Mouse (Mus musculus) kidney, postnatal 0 days (tissue): ENCODE measurements around the gene Actl11. TPM values are rescaled to one million over a fixed set of nuclear protein-coding genes. Genes with fewer than 3 reads are reported as not detected.

Experiments used
- ATAC-seq: fragments of 200-750 bp; cut with Nextera tagmentation; replicated peaks from 2 replicates; pipeline ENCODE4 v1.8.0; 2017; ENCODE audit warnings: low read depth, moderate number of reproducible peaks, moderate TSS enrichment, moderate library complexity; ENCODE audit not compliant: low FRiP score
- DNase-seq: peaks from one replicate; pipeline ENCODE4 v3.0.0-alpha.2; 2016; ENCODE audit warnings: low spot score
- H3K27ac ChIP-seq: fragments of 300-500 bp; sonication (generic); 2 replicates; pipeline ENCODE4 v1.5.1; 2014; ENCODE audit warnings: mild to moderate bottlenecking
- H3K27me3 ChIP-seq: fragments of 300-500 bp; sonication (generic); 2 replicates; pipeline ENCODE4 v1.6.1; 2014; ENCODE audit warnings: low read length, mixed read lengths; ENCODE audit not compliant: insufficient read depth
- H3K36me3 ChIP-seq: fragments of 300-500 bp; sonication (generic); 2 replicates; pipeline ENCODE4 v1.6.1; 2014; ENCODE audit warnings: low read length, mixed read lengths; ENCODE audit not compliant: insufficient read depth
- H3K4me1 ChIP-seq: fragments of 300-500 bp; sonication (generic); replicated peaks from 2 replicates; pipeline ENCODE4 v1.6.1; 2014; ENCODE audit warnings: antibody characterized with exemption, low read length, mixed read lengths; ENCODE audit not compliant: insufficient read depth
- H3K4me2 ChIP-seq: fragments of 300-500 bp; sonication (generic); 2 replicates; pipeline ENCODE4 v1.6.1; 2014; ENCODE audit warnings: mild to moderate bottlenecking, low read length, moderate library complexity, mixed read lengths
- H3K4me3 ChIP-seq: fragments of 300-500 bp; sonication (generic); replicated peaks from 2 replicates; pipeline ENCODE4 v1.5.1; 2014; ENCODE audit warnings: low read depth, low read length
- H3K9ac ChIP-seq: fragments of 300-500 bp; sonication (generic); 2 replicates; pipeline ENCODE4 v1.6.1; 2014; ENCODE audit warnings: low read depth, low read length
- H3K9me3 ChIP-seq: fragments of 300-500 bp; sonication (generic); replicated peaks from 2 replicates; pipeline ENCODE4 v1.6.1; 2016; ENCODE audit warnings: low read length, inconsistent platforms, mixed read lengths
- CTCF ChIP-seq: IDR thresholded peaks from 2 replicates; pipeline ENCODE4 v1.5.1; 2016; ENCODE audit warnings: antibody characterized with exemption, low read depth, mild to moderate bottlenecking, moderate library complexity
- WGBS: fragments of 180-500 bp; shearing (Covaris S2); extraction: QIAGEN DNeasy Blood & Tissue Kit; methylation state at CpG from one replicate; pipeline ENCODE4 v1.1.7; 2014; 5-methylcytosine and 5-hydroxymethylcytosine counted together
- polyA plus RNA-seq: library from polyadenylated mRNA; unstranded; fragments of >200 nt; fragmentation: Nextera tagmentation; extraction: Ambion mirVana; gene quantifications from 2 replicates; pipeline ENCODE4 v1.2.1, GENCODE M21; 2015

Gene Actl11
- polyA plus RNA-seq, 1 experiment from 2014 or later, result not detected

DNA sequence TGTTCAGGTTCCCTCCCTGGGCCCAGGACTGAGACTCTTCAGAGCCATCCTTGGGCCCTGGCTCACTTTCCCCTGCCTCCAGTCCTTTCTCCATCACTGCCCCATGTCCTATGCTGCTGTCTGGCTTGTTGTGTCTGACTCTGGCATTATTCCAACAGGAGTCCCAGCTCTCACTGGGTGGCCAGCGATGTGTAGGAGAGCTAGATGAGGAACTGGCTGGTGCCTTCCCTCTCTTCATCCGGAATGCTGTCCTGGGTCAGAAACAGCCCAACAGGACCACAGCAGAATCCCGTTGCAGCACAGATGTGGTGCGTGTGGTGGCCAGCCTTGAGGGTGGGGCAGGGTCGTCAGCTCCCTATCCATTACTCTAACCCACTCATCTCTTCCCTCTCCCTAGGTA is 42.0 kb downstream of the Actl11 start:
- Histone ChIP-seq H3K27ac (no peak overlapping the region), H3K4me2 (no peak overlapping the region), H3K4me3 (no peak overlapping the region), H3K9ac (no peak overlapping the region), H3K27me3 (no peaks in the 10 kb centered on the region), H3K9me3 (no peaks in the 10 kb centered on the region), H3K36me3 (no peaks in the 10 kb centered on the region), H3K4me1 (no peaks in the 10 kb centered on the region)
- ATAC-seq, result no peak
- 81% methylated on average over 5 of the region's 5 CpGs for WGBS
- DNase-seq, result no peak
- TF ChIP-seq CTCF, result no peak

- DNase-seq, result no peak
- Histone ChIP-seq H3K9ac (no peak overlapping the region), H3K4me3 (no peak overlapping the region), H3K36me3 (no peaks in the 10 kb centered on the region), H3K4me1 (no peaks in the 10 kb centered on the region), H3K27me3 (no peaks in the 10 kb centered on the region), H3K27ac (no peak overlapping the region), H3K4me2 (no peak overlapping the region), H3K9me3 (no peaks in the 10 kb centered on the region)
- no peak for TF ChIP-seq CTCF
- ATAC-seq, result no peak
- 60% methylated on average over 8 of the region's 8 CpGs for WGBS
Observed at GRCm38 (mm10) chr9:107971690-107972541, 43.6 kb downstream of the Actl11 start.

GRCm38 (mm10) chr9:107974491-107975171 is 46.4 kb downstream of the Actl11 start:
- H3K36me3 ChIP-seq, result no peaks in the 10 kb centered on the region
- whole genome bisulfite sequencing, result 73% methylated on average over 10 of the region's 10 CpGs
- H3K27me3 ChIP-seq, result no peaks in the 10 kb centered on the region
- H3K4me2 ChIP-seq, result no peak overlapping the region
- H3K4me3 ChIP-seq, result no peak overlapping the region
- no peaks in the 10 kb centered on the region for H3K4me1 ChIP-seq
- TF ChIP-seq CTCF, result no peak
- no peak overlapping the region for H3K9ac ChIP-seq
- ATAC-seq (no peak), DNase-seq (no peak)
- H3K9me3 ChIP-seq, result no peaks in the 10 kb centered on the region
- peak overlapping the region; percentile 89 for H3K27ac ChIP-seq

- Histone ChIP-seq H3K4me1 (no peaks in the 10 kb centered on the region), H3K9ac (peak within 1 kb of the TSS; percentile 40; the same call in 1 of the 2 replicates), H3K4me2 (peak within 1 kb of the TSS; percentile 54), H3K27me3 (no peaks in the 10 kb centered on the region), H3K27ac (peak within 1 kb of the TSS; percentile 89), H3K36me3 (no peaks in the 10 kb centered on the region), H3K9me3 (no peaks in the 10 kb centered on the region), H3K4me3 (peak within 1 kb of the TSS; percentile 17)
- ATAC-seq (peak; percentile 48; the same call in 1 of the 2 replicates), DNase-seq (peak; percentile 79)
- TF ChIP-seq CTCF, result no peak
- 61% methylated on average over 12 of the region's 12 CpGs for WGBS
Observed at GRCm38 (mm10) chr9:107975399-107976386, 47.4 kb downstream of the Actl11 start, which contains the start of gene Uba7. TSS of gene Uba7 (plus strand) at chr9:107975505.

DNA sequence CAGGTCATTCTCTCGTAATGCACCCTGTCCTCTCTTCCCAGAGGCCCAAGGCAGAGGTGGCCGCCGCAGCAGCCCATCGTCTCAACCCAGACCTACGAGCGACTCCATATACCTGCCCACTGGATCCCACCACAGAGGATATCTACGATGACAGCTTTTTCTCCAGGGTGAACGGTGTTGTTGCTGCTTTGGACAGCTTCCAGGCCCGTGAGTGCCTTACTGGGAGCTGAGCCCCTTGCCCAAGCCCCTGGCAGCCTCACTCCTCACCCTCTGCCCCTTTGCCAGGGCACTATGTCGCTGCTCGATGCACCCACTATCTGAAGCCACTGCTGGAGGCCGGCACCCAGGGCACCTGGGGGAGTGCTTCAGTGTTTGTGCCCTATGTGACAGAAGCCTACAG is 50.5 kb downstream of the Actl11 start:
- no peaks in the 10 kb centered on the region for H3K9me3 ChIP-seq
- H3K4me2 ChIP-seq, result no peak overlapping the region
- ATAC-seq (no peak), DNase-seq (no peak)
- 85% methylated on average over 12 of the region's 12 CpGs for WGBS
- no peaks in the 10 kb centered on the region for H3K27me3 ChIP-seq
- no peak overlapping the region for H3K27ac ChIP-seq
- no peaks in the 10 kb centered on the region for H3K36me3 ChIP-seq
- H3K4me3 ChIP-seq, result no peak overlapping the region
- no peak overlapping the region for H3K9ac ChIP-seq
- no peak for TF ChIP-seq CTCF
- peaks cover 15% of the 10 kb centered on the region for H3K4me1 ChIP-seq

Other genes starting within 250 kb of the Actl11 start
- 0.89 and 1.2 TPM in 2 replicates for gene Gnat1, start 248.8 kb upstream of the Actl11 start, polyA plus RNA-seq
- 16.2 and 17.3 TPM in 2 replicates for gene Sema3f, start 218.0 kb upstream of the Actl11 start, polyA plus RNA-seq
- gene Rbm5, start 157.5 kb upstream of the Actl11 start, polyA plus RNA-seq, result 108 and 113 TPM in 2 replicates
- 40.2 and 46.8 TPM in 2 replicates for gene Rbm6, start 55.2 kb upstream of the Actl11 start, polyA plus RNA-seq
- gene Mon1a, start 40.3 kb upstream of the Actl11 start, polyA plus RNA-seq, result 11.1 and 12.7 TPM in 2 replicates
- gene Mst1r, start 21.6 kb upstream of the Actl11 start, polyA plus RNA-seq, result 1.1 and 1.4 TPM in 2 replicates
- 0.95 and 1.3 TPM in 2 replicates for gene Camkv, start 7.2 kb downstream of the Actl11 start, polyA plus RNA-seq
- gene Traip, start 21.7 kb downstream of the Actl11 start, polyA plus RNA-seq, result 10.0 and 10.2 TPM in 2 replicates
- 33.2 and 41.6 TPM in 2 replicates for gene Uba7, start 47.0 kb downstream of the Actl11 start, polyA plus RNA-seq
- gene Gm20661, start 54.6 kb downstream of the Actl11 start, polyA plus RNA-seq, result 1.3 and 2.0 TPM in 2 replicates
- 63.8 and 66.8 TPM in 2 replicates for gene Inka1, start 57.4 kb downstream of the Actl11 start, polyA plus RNA-seq
- gene Cdhr4, start 64.0 kb downstream of the Actl11 start, polyA plus RNA-seq, result 2.9 and 4.0 TPM in 2 replicates
- gene Gm20662, start 67.9 kb downstream of the Actl11 start, polyA plus RNA-seq, result 0.25 and 0.27 TPM in 2 replicates
- 45.7 and 46.9 TPM in 2 replicates for gene Ip6k1, start 74.0 kb downstream of the Actl11 start, polyA plus RNA-seq
- gene Gmppb, start 120.8 kb downstream of the Actl11 start, polyA plus RNA-seq, result 23.2 and 27.2 TPM in 2 replicates
- 1.4 and 1.6 TPM in 2 replicates for gene Amigo3, start 124.7 kb downstream of the Actl11 start, polyA plus RNA-seq
- gene Mst1, start 152.0 kb downstream of the Actl11 start, polyA plus RNA-seq, result 0.09 and 0.39 TPM in 2 replicates
- gene Rnf123, start 154.9 kb downstream of the Actl11 start, polyA plus RNA-seq, result 23.7 and 24.6 TPM in 2 replicates
- 62.6 and 69.3 TPM in 2 replicates for gene Apeh, start 166.1 kb downstream of the Actl11 start, polyA plus RNA-seq